Mouse (Mus musculus) layer of hippocampus, postnatal 14 days (tissue): ENCODE data around the gene Als2cr12. TPM values are rescaled to one million over a fixed set of nuclear protein-coding genes. Genes with fewer than 3 reads are reported as not detected.
"Not testable (repeated sequence)": the region's sequence is repeated elsewhere in the genome, so short reads cannot be mapped to it uniquely, and the experiment has no call there.

Experiments
- DNase-seq, 2 experiments: peaks; one replicate each; pipeline ENCODE4 v3.0.0; 2021 to 2022; ENCODE audit warnings: low spot score in 2 of 2, mixed read lengths in 1 of 2
- long read RNA-seq, 2 experiments: library from polyadenylated mRNA; stranded (forward); transcript quantifications; one replicate each; pipeline ENCODE4 v2.0.0; 2021
- total RNA-seq, 2 experiments: library from RNA; stranded (reverse); gene quantifications; 2 replicates each; pipeline ENCODE4 v1.2.3; 2021

The Als2cr12 gene
- total RNA-seq: not detected
- long read RNA-seq, experiment 1: 0 reads
- long read RNA-seq, experiment 2: 0 reads

DNA sequence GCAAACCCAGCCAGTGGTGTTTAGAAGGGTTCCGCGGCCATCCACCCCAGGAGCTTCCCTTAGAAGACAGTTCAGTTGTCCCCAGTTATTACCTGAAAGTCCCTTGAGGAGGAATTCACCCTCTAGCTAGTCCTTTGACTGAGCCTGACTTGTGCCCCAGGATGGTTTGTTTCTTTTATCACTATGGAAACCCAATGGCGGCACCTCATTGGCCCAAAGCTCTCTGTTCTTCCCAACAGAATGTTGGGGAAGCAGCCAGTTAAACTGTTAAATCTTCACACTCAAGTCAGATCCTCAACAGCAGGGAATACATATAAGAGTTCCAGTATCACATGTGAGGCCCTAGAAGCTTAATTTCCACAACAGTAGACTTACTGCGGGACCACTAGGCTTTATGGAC is at the start of gene Als2cr12:
Gene Als2cr12, minus strand, starts transcription at position 180 of the 400 bp plus-strand sequence.
- DNase-seq: not testable (repeated sequence)

DNA sequence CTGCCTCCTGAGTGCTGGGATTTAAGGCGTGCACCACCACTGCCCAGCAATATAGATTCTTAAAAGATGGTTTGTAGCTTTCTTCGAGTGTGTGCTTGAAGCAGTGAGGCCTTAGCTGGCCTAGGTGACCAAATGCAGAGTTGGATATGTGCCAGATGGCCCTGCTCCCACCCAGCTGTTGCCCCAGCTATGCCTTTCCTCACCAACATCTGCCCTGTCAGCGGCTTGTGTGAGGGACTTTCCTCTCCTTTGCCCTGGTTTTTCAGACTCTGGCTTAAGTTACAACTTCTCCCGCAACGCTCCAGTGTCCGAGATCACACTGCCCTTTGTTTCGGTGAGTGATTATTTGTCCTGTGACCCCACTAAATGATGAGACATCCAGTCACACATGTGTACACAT is 48.9 kb upstream of the Als2cr12 start:
- DNase-seq: no peak

DNA sequence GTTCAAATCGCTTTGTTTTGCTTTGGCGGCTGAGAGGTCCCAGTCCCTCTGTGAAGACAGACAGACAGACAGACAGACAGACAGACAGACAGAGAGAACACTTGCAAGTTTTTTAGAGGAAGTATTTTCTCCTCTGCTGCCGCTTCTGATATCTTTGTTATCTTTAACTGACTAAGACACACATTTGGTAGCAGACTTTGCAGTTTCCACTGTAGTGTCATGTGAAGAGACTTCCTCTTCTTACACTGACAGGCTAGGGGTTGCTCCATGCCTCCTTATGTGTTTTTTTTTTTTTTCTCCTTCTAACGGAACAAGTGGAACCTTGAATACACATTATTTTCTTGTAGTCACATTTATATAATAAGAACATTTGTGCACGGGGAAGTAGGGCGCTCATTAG is 47.5 kb upstream of the Als2cr12 start:
- no peak for DNase-seq

DNA sequence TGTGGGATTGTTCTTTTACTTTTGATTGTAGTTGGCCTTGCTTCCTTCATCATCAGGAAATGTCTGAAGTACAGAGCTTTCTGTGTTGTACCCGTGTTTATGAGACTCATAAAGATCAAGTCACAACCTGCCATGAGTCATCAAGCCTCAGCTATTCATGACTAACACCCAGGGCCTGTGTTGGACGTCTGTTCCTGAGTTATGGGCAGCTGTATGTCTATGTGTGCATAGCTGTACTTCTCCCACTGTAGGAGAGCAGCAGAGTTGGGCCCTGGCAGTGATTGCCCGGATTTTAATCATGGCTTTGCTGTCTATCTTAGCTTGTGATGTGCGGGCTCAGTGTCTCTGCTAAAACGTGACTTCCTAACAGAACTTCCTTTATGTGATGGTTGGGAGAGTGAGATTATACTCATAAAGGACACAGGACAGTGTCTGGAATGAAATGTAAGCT is 46.8 kb upstream of the Als2cr12 start:
- no peak for DNase-seq

DNA sequence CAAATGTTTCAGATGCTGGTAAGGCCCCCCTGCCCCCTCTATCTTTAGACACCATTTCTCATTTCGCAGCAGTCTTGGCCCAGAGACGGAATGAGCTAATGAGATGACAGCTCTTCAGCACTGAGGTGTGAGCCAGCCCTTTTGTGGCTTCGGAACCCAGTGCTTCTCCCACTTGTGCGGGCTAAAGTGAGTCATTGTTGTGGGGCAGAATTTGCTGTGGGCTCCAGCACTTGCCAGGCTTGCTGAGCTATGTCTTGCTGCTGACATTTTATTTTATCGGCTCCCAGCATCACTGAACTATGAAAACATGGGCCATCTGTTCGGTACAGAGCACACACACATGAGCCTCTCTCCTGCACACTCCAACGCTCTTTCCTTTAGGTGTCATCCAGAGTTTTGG is 43.7 kb upstream of the Als2cr12 start:
- DNase-seq: peak; percentile 64 to 83

DNA sequence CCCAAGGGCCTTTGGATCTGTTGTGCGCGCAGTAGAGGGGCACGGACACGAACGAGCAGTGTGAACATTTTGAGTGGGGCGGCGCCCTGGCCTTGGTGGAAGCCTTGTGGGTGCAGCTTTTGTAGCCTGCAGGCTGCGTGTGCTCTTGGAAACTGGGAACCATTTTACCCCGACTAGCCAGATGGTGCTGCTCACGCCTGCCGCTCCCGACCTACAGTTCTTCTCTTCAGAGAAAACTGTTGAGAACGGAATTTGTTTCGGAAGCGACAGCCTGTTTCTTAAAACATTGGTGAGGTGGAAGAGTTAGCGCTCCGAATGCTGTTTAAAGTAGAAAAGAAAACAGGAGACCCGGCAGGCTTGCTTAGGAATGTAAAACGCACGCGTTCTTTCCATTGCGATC is 41.2 kb upstream of the Als2cr12 start:
- DNase-seq: peak; percentile 46 to 65

DNA sequence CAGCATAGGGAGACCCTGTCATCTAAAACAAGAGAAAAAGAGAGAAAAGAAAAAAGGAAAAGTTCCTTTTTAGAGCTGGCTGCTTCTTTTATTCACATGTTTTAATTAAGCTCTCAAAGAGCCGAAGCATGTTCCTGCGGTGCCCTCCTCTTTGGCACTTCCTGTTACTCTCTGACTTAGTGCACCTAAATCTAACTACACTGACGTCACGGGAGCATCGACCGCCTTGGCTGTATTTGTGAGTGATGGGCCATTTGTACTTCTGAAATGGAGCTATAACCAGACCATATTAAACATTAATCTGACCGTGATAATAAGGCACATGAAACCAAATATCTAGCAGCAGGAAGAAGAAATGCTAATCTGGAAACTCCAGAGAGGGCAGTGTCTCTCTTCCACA is 40.2 kb upstream of the Als2cr12 start:
- no peak for DNase-seq

DNA sequence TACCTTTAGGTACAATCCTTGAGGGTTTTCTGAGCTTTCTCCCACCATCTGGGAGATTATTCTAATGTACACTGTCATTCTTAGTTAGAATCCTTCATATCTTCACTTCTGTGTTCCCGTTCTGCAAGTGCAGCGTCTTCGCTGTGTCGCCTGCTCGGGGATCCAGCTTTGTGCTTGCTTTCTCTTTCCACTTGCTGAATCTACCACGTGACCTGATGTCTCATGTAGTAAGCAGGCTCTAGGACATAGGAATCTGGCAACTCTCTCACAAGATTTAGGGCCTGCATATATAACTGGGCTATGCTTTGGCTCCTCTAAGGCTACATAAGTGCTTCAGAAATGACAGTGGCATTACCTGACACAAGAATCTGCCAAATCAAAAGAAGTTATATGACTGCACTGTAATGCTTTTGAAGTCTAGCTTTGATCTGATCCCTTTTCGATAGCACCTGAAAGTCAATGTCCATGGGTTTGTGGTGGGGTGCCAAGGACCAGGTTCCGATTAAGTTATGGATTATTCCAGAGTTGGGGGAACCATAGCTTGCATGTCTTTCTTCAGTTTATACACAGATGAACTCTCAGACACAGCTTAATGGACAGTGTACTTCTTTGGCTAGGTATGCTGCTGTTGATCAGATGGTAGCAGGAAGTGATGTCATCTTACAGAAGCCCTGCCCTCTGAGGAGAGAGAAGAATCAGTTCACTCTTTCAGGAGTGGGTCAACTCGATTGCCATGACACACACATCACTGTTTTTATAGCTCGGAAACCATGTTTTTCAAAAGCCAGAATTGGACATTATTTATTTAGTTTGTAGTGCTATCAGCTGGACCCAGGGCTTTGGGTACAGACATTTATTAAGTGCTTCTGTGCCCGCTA is 38.5 kb upstream of the Als2cr12 start:
- no peak for DNase-seq

DNA sequence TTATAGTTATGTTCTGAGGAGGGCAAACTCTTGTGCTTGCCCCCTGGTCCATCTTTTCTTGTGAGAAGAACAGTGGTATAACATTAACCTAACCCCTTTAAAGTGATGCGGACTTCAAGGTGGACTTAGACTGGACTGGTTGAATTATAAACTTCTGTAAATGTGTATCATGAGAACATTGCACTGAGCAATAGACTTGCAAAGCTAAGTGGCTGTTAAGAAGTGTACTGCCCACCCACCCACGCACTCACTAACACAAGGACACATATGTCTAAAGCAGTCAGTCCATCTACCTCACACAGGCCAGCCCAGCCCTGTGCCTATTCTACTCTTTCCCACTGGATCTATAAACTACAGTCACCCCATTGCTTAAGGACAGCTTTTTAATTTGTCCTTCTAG is 37.8 kb upstream of the Als2cr12 start:
- no peak for DNase-seq

DNA sequence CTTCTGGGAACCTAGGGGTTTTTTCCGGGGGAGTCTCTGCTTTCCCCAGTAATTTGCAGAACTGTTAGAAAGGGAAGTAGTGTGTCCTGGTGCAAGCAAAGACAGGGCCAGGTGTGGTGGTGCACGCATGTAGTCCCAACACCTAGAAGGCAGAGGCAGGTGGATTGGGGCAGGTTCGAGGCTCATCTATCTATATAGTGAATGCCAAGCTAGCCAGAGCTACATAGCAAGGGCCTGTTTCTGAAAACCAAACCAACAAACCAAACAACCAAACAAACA is 32.7 kb upstream of the Als2cr12 start:
- DNase-seq: no peak

DNA sequence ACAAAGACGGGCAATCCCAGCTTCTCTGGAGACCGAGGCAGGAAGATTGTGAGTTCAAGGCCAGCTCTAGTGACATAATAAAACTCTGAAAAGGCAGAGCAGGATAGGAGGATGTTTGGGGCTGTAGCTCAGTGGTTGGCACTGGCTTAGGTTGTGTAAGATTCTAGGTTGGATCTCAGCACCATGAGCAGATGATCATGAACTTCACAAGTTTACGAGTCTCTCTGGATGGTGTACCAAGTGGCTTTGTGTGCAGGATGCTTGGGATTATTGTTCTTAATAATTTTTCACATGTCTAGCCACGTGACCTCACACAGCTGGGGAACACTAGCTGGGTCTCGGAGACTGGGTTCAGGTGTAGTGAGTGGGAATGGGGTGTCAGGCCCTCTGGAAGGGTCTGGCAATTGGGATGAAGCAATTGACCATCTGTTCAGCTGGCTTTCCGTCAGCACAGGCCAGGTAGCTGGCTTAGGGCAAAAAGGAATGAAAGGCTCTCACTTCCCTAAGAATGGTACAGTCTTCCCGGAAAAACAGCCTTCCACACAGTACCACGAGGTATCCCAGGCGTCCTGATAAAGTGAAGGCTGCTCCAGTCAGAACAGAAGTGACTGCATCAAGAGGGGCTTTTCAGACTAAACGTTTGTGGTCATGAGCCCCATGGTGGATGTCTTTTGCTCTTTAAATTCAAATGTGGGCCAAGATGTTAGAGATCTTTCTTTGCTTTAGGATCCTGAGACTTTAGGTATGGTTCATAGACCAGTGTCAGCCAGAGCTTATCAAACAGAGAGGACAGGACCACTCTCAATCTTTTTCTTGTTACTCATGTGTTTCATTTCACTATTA is 32.2 kb upstream of the Als2cr12 start:
- no peak for DNase-seq

DNA sequence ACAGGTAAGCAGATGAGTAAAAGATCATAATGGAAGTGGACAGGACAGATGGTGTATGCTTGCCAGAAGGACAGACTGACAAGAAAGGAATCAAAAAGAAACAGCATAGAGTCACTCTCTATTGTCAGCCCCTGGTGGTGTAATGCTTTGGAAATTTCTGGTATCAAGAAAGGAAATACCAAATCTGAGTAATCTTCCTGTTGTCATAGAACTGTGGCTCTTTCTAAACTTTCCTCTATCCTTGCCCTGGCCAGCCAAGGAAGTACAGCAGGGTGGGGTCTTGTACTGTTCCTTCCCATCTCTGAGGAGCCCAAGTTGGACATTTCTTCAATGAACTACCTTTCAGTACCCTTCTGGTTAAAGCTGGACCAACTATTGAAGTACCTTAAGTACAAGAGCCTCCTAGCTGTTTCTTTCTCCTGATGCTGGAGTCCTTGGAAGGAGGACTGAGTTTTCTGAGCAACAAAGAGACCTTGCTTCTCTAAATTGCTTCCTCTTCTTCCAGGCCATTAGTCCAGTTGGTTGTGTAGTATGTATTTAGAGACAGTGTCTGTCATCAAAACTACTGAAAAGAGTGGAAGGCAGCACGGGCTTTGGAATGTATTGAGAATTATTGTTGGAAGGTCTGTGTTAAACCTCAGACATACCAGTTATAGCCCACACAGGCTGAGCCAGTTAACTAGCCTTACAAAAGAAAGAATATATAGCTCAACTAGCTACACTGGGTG is 31.4 kb upstream of the Als2cr12 start:
- DNase-seq: no peak

DNA sequence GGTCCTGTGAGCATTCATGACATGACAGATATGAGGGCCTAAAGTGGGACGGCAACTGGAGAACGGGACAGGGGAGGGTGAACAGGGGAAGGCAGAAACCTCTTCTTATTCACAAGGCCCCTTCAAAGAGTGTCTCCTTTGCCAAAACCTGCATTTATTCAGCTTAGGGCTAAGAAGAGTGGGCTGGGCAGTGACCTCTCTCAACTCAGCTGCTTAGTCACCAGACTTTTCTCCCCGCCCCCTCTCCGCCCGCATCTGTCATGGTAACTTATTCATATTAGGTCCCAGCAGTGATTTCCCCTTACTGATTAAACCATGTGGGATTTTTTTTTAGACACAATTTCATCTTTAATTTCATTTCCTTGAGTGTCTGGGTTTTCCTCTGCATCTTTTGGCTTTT is 30.0 kb upstream of the Als2cr12 start:
- DNase-seq: no peak

DNA sequence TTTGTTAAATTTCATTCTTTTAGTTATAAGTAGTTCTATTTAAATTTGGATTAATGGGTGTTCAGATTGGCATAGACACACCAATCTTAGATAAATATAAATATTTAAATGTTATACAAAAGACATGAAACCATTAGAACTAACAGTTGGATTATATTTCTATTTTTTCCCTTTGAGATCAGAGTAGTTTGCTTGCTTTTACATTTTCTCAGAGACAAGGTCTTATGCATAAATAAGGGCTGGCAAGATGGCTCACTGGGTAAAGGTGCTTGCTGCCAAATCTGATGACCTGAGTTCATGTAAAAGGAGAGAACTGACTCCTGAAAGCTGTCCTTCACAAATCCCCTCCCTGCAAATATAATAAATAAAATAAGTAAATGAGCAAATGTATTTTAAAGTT is 29.3 kb upstream of the Als2cr12 start:
- no peak for DNase-seq

DNA sequence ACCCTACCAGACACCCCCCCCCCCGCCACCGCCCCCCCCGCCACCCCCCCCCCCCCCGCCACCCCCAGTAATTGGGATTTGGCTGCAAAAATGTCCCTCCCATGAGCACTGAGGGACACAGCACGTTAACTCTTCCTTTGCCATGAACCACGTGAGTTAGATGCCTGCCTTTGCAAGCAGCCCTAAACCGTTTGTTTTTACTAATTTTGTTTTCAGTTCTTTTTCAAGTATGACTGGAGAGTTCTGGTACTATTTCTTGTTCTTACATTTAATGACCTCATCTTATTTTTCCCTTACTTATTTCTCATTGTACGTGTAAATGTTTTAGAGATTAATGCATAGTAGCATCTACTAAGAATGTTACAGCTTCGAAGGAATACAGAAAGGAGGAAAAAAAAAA is 28.7 kb upstream of the Als2cr12 start:
- DNase-seq: no peak

DNA sequence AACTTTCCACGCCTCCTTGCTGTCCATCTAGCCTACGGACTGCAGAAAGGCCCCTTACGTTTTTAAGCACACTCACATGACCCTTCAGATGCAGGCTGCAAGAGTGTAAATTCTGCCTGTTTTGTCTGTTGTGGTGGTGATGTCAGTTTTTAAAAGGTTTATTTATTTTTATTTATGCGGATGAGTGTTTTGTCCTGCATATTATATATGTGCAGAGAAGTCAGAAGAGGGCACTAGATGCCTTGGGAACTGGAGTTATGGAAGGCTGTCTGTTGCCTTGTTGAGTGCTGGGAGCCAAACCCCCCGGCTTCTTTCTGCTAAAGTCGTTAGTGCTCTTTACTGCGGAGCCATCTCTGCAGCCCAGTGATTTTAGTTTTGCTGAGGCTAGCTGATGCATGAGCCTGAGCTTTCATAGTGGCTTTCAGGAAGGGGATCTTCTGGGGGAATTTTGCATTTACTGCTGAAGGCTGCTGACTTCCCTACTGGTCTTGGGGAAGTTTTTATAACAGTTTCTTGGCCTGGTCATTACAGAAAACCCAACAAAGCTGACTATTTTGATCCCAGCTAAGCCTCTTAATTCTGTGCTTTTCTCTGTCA is 28.1 kb upstream of the Als2cr12 start:
- DNase-seq: no peak

DNA sequence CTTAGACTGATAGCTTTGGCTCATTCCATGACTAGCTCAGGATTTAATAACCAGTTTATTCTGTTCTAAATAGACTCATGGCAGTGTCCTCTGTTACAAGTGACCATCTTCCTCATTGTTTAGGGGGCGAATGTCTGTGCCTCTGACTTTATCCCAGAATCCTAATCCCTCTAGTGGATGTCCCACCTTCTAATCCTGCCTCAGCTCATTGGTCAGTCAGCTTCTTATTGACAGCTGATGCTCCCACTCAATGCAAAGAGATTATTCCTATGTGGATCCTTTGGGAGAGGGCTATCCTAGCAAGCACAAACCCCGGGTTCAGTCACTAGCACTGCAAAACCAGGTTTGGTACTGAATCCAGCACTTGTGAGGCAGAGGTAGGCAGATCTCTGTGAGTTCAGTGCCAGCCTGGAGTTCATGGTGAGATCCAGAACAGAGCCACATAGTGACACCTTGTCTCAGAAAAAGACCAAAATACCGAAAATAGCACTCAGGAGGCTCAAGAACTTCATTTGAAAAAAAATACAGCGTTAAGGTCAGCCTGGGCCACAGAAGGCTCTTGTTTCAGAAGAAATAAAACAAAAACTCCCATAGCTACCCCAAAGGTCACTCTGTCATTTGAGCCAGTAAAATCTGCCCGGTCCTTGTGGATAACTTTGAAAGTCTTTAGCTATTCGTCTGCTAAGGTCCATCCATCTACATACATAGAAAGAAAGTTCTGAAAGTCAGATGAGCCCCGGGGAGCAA is 27.4 kb upstream of the Als2cr12 start:
- no peak for DNase-seq

DNA sequence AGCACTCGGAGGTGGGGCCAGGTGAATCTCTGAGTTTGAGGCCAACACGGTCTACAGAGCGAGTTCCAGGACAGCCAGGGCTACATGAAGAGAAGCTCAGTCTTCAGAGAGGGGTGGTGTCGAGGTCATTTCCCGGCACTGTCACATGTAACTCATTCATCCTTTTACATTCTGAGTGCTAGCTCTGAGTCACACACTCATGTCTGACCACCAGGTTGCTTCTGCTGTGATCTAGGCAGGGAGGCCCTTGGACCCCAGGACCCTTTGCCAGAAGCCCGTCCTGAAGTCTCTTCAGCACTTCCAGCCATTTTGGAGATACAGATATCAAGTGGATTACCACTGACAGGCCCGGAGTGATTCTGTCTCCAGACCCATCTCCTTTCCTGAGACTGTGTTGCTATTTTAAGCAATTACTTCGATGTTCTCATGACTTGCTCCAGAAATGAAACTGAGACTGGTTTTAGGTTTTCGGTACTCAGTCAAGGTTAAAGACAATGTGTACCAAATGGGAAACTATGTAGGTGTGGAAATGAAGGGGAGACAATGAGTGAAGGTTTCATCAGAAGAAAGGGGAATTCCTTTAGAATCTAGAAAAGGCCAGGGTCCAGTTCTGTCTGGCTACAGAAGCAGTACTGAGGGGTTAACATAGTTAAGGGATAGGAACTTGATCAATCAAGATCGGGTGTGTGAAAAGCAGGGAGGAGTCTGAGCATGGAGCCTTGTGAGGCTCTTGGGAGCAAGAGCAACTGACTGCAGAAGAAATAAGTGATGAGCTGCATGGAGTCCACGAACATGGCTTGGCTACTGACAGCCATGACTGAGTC is 26.5 kb upstream of the Als2cr12 start:
- no peak for DNase-seq

DNA sequence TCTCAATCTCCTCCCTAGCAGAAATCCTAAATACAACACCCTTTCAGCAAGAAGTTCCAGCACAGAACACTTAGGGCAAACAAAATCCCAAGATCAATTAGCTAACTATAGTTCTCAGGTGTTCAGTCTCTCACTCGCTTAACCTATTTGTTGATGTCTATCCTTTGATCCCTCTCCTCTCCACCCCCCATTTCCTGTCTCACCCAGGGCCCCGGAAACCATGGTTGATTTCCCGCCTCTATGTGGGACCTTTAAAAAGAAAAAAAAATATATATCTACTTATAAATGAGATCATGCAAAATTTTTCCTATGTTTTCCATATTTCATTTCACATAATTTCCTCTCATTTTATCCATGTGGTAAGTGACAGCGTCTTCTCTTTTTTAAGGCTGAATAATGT is 25.2 kb upstream of the Als2cr12 start:
- no peak for DNase-seq

DNA sequence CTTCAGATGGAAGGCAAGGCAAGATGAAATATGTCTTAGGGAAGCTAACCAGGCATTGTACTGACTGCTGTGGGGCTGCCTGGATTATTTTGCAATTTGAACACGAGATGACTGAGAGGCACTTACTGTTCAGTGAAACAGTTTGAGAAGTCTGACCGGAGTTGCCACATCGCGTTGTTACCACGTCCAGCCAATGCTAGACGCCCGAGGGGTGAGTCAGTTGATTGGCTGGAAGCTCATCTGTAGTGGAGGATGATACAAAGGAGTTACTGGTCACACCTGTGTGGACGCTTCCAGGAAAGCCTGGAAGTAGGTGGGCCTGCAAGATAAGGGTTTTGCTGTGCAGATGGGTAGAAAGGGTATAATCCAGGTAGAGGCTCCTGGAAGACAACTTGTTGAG is 24.3 kb upstream of the Als2cr12 start:
- no peak for DNase-seq
